Mouse (Mus musculus): ENCODE measurements at regions not wholly inside any gene's neighbourhood (a gene's known extent, or its start where the extent isn't known, plus 50 kb on each side); places are given as distances from the start of the nearest gene placed in this dataset.

DNA sequence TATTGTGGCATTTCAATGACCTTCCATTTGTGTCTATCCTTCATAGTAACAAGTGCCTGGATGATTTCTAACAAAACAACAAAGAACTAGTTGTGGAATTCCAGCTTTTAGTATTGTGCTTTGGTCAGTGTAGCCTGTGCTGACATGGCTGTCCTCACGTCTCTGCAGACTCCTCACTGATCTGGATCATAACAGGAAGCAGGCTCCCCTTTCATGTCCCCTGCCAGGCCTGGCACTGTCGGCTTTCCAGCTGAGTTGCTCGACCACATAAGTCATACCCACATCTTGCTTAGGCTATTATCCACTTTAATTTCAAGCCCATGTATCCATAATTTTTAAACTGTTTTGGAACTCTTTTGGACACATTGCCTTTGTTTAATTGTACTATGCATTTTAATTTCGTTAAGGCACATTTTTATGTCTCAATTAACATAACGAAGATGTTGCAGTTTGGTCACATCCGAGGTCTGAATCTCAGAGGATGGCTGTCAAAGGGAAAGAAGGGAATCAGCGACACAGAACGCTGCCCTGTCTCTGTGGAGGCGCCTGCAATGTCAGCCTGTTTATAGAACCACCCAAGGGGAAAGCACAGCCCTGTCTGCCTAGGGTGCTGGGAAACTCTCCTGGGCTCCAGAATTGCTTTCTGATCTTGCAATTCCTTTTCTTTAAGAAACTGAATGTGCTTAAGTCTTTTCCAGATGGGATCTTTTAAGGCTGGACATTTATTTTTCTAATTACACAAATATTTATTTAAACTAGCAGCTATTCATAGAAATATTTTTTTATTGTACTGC lies 215.5 kb upstream of the Ndst3 start:
- DNase-seq (ENCODE audit: low spot score in 2 of 2) = no peak

DNA sequence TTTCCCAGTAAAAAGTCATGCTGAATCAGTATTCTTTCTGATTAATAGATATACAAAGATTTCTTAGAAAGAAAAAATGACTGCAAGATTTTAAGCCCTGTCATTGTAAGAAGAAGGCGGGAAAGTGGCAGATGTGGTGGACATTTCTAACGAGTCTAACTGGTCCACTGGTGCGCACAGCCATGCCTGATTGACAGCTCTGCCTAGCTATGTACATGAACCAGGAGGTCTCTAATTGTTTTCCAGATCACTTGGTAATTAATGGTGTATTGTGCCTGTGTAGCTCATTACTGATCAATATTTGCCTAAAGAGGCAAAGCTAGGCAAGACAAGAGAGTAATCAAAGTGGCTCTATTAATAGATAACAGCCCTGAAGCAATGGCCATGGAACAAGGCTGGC lies 227.5 kb upstream of the Ndst3 start:
- DNase-seq (ENCODE audit: low spot score in 2 of 2) = no peak

DNA sequence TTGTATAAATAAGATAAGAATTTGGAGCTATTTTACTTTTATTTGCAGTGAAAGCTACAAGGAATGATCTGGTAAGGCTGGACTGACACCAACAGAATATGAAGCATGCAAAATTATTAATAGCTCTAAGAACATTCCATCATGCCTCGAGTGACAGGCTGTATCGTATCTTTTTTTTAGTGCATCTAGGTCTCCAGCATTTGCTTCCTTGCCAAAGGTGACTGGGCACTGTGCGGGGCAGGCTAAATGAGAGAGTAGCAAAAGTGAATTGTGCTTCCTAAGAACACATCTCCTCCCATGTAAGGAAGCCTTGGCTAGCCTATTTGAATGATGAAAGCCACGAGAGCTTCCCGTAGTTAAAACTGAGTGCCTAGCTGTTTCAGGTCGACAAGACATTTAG lies 261.5 kb upstream of the Ndst3 start:
- DNase-seq (ENCODE audit: low spot score in 2 of 2) = no peak

DNA sequence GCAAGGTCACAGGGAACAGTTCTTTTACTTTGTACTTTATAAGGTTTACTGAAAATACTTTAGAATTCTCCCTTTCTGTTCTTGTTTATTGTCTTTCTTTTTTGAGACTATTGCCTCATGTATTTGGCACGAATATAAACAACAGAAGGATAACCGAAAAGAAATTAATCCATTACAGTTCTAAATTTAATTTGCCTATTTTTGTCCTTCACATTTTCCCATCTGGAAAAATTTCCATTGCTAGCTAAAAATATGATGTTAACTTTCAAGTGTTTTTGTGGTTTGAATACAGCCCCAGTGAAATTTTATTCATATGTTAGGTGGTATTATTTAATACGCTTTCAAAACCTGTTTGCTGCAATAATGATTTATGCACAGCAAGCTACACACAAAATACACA lies 276.7 kb upstream of the Ndst3 start:
- DNase-seq (ENCODE audit: low spot score in 2 of 2) = no peak

DNA sequence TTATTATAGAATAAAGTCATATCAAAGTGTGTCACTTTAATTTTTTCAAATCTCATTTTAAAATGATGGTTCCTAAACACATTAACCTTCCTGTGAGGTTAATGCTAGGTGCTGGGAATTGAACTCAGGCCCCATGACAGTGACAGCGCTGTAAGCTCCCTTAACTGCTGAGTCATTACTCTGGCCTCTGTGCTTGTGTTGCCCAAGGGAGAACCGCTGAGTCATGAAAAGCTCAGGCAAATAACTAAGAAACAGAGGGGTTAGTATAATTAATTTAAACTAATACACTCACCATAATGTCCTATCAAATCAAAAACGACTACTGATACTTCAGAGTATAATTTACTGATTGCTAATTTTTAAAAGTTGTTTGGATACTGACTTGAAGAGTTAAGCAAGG lies 281.7 kb upstream of the Ndst3 start:
- DNase-seq (ENCODE audit: low spot score in 2 of 2) = no peak

DNA sequence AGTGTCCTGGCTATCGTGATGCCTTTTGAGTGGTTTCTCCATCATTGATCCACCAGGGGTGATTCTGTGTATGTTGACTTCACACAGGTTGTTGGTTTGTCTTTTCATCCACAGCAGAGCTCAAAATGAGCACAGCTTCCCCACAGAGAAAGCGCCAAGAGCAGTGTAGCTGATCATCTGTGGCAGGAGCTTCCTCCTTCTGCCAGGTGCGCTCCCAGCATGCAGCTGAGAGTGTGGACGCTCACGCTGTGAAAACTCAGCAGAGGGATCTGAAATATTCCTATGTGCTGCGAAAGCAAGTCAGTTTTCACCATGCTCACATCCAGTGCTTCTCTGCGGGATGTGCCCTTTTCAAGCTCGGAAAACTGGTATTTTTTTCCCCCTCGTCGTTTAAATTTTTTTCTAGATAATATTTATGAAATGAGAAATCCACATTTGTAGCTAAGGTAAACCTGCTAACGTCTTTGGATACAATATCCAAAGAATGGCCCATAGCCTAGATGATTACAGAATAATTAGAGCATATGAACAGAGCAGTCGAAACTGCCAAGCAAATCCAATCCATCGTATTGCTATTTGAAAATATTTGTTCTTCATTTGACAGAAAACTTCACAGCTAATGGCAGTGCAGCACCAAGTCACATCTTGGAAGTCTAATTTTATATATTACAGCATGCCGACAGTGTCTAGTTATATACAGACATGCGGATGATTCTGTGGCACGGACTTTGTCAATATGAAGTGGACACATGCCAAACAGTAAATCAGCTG lies 283.3 kb upstream of the Ndst3 start:
- DNase-seq (ENCODE audit: low spot score in 2 of 2) = no peak

DNA sequence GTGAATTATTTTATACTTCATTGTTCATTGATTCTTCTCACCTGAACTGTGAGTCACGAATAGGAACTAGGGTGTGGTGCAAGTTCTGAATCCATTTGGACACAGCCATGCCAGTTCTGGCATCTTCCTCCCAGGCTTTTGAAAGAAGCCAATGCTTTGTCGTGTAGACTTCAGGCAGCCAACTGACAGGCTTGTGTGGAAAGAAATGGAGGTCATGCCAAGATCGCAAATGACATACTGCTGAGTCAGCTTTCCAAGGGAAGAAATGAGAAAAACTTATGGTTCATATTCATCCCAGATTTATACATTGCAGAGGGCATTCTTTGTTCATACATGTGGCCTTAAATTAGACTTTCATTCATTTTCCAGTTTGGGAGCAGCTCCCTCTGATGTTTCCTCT lies 285.8 kb upstream of the Ndst3 start:
- no peak for DNase-seq (ENCODE audit: low spot score in 2 of 2)

DNA sequence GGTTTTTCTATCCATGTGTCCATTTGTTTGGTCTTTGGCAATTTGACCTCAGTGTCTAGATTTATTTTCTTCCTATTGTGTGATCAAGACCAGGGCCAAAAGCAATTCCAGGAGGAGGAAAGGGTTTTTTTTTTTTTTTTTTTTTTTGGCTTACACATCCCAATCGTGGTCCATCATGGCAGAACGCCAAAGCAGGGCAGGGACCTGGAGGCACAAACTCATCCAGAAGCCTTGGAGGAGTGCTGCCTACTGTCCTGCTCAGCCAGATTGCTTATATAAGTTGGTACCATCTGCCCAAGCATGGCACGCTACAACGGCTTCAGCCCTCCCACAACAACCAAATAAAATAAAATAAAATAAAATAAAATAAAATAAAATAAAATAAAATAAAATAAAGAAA lies 286.5 kb upstream of the Ndst3 start:
- no peak for DNase-seq (ENCODE audit: low spot score in 2 of 2)

DNA sequence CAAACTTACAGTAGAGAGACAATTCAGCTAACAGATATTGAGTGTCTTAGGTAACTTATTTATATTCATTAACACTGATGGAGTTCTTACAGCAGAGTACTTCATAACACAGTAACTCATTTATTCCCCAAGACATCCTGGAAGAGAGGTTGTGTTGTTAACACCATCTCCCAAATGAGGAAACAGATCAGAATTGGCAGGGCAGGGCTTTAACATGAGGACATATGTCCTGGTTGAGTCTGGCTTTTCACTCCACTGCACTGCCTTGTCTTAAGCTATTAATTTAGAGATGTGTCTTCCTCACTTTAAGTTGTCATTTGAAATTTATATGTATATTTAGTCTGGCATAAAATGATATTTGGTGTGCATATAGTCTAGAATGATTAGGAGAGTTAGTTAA lies 292.4 kb upstream of the Ndst3 start:
- DNase-seq (ENCODE audit: low spot score in 2 of 2) = no peak

DNA sequence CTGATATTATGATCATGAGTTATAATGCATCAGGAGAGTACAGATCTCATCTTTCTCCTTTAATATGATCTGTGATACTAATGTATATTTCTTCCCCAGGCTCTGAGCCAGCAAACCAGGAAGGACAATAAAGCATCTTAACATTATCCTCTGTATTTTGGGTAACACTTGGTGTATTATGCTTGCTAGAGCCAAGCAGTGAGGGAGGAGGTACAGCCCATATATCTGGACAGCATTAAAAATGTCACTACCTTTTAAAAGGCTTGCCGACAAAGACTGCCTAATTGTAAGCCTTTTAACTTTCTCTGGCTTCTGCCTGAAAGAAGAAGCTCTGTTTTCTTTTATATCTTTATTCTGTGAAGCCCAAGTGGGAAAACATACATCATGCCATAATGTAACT lies 292.9 kb upstream of the Ndst3 start:
- no peak for DNase-seq (ENCODE audit: low spot score in 2 of 2)

DNA sequence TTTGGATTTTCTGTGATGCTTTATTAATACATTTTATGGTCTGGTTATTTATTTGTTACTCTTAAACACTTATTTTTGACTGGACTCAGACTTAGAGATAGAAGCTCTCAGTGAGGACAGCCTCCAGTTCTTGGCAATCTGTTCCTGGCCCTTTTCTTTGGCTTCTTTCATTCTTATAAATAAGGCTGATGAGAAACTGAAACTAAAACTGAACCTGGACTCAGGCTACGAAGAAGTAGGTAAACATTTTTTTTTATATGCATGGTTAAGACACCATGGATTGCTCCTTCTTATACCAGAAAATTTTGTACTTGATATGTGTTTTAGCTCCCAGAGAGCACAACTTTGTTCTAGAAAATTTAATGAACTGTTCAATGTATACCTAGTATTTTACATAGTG lies 293.4 kb upstream of the Ndst3 start:
- DNase-seq (ENCODE audit: low spot score in 2 of 2) = no peak

DNA sequence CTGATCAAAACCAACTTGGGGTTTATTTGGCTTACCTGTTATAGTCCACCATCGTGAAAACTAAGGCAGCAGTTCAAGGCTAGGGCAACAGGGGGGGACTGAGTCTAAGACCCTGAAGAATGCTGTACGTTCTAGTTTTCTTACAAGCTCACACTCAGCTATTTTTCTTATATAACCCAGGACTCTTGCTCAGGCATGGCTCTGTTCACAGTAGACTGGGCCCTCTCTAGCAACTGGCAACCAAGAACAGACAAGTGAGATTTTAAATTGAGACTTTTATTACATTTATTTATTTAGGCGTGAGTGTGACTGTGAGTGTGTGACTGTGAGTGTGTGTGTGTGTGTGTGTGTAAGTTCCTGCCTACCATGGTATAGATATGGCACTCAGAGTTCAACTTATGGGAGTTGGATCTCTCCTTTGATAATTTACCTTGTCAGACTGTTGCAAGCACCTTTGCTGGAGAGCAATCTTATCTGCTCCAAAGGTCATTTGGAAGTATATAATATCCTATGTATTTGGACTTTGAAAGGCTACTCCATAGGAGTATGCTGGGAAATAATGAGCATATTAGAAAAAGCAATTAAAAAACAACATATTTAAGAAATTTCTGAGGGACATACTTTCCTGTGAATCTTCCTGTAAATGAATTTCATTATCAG lies 309.4 kb upstream of the Ndst3 start:
- no peak for DNase-seq (ENCODE audit: low spot score in 2 of 2)

DNA sequence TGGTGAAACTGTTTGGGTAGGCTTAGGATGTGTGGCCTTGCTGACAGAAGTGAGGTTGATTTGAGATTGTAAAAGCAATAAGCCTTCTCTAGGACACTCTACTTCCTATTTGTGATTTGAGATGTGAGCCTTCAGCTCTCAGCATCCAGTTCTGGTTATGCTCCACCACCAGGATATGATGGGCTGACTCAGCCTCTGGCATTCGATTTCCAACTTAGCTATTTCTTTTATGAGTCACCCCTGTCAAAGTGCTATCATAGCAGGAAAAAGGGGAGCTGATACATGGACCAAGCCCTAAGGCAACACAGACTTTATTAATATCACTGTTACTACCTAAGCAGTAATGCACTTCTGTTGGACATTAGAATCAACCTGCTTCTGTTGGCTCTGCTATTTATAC lies 310.2 kb upstream of the Ndst3 start:
- no peak for DNase-seq (ENCODE audit: low spot score in 2 of 2)

DNA sequence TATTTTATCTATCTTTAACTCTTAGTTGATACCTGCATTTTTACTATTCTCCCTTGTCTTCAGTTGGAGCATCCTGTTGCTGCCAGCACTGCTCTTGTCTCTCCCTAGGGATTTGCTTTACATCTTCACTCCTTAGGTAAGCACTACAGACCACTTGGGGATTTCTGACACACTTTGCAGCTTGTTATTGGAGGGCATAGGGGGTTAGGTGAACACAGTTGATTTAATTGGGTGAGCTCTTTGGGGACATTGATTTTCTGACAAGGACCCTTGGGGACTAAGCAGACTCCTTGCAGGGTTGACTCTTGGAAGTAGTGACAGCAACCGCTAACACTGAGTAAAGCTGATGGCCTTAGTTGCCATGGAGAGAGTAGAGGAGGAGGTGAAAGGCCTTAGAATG lies 309.0 kb upstream of the Tram1l1 start:
- no peak for DNase-seq (ENCODE audit: low spot score in 2 of 2)

DNA sequence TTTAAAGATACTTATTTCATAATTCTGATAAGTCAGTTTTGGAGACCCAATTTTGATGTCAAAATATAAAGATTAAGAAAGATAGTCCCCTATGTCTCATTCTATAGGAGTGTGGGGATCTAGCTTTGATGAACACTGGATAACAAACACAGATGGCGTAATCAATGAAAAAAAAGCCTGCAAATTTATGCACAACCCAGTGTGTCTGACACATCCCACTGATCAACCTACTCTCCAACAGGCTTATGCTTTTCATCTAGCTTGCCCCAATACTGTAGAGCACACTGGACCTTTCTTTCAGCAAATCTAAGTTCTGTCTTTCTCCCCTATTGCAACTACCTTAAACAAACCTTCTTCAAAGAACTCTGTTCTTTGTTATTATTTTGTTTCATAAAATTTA lies 302.0 kb upstream of the Tram1l1 start:
- DNase-seq (ENCODE audit: low spot score in 2 of 2) = peak in 1 of 2 experiments; percentile 8

DNA sequence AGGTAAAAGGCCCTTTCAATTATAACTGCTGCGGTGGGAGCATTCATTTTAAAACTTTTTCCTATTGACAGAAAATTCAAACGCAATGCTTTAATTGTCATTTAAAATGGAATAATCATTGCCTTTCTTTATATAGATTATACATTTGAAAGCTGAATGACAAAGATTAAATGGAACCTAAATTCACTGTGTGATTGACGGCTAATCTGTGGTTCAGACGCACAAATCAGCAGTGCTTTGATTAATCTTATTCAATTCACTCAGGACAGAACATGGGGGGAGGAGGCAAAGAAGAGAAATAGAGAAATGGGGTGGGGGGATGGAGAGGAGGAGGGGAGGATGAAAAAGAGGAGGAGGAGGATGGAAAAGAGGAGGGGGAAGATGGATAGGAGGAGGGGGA lies 294.5 kb upstream of the Tram1l1 start:
- DNase-seq (ENCODE audit: low spot score in 2 of 2) = no peak

DNA sequence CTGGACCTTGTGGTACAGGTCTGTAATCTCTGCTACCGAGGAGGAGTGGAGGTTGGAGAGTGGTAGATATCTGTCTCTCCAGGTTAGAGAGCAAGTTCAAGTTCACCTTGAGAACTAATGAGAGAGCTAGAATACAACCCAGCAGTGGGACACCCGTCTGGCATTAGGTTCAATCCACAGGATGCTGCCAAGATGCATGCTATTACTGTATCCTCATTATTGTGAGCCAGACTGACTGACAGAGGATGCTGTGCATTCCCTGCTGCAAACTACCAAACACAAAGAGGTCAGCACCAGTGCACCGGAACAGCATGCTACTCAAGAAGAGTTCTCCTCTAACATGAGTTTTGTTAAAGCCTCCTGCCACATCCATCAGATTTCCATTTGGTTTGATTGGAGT lies 253.6 kb upstream of the Tram1l1 start:
- no peak for DNase-seq (ENCODE audit: low spot score in 2 of 2)

DNA sequence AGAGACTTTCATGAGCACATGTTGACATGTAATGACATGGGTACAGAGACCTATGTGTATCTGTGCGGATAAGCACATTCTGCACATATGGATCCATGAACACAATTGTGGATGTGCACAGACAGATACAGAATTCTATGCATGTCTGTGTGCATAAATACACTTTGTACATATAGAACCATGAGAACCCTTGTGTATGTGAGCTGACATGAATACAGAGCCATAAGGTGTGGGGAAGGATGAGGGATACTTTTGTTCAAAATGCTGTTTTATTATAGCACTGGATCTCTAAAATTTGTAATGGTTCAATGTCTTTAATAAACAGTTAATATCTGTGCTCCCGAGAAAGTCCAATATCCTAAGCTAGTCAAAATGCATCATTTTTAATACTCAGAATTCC lies 253.1 kb upstream of the Tram1l1 start:
- no peak for DNase-seq (ENCODE audit: low spot score in 2 of 2)

DNA sequence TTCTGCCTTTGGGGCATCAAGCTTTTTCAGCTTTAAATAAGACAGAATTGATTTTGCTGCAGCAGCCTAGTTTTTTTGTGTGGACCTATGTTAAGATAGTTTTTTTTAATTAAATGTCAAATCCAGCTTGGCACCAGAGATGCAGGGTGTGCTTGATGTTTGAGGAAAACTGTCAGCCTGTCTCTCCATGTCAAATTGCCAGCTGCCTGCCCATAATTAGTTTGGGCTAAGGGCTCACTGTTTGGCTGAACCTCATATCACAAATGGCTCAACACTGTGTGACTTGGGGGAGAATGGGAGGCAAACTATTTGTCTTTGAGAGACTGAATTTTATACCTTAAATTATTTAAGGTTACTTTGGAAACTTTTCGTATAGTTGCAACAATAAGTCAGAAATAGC lies 252.7 kb upstream of the Tram1l1 start:
- no peak for DNase-seq (ENCODE audit: low spot score in 2 of 2)

DNA sequence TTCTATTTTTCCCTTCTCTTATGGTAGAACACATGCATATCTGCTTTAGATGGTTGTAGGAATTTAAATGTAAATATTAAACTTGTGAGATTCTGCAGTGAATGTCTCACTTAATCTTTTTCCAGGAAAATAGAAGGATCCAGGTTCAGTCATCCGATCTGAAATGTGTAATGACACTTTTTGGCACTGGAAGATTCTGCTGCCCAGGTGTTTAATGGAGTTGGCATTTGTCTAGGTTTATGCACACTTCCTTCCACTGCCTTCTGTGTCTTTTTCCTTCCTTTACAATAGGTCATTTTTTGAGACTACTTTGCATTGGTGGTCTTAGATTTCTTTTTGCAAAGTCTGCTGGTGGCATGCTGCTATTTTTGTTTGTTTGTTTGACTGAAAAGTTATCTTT lies 251.5 kb upstream of the Tram1l1 start:
- DNase-seq (ENCODE audit: low spot score in 2 of 2) = no peak

DNA sequence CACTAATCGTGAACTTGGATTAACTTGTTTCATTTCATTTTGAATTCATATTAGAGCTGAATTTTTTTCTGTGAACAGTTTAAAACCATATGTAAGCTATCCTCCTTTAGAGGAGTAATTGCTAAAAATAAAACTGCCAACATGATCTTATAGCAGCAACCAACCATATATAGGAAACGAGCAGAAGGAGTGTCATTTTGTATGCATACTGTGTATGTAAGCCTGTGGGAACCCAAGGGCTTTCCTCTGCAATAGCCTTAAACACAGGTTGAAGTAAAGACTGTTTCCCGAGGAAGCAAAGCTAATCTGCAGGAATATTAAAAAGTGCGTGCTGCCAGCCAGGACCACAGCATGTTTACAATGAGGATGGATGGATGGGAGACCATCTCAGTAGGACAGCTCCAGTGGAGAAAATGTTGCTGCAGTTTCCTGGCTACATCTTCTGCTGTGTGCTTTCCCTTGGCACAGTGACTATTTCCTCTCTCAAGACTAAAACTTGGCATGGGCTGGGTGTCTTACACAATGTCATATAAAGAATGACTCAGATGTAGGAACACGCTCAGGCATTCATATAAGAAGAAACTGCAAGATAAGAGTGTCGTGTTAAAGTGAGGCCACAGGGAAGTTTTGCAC lies 244.6 kb upstream of the Tram1l1 start:
- DNase-seq (ENCODE audit: low spot score in 2 of 2) = peak; percentile 18 to 42

All from left cerebral cortex, adult 8-10 months (tissue).